Mouse (Mus musculus) spleen, adult 2 months (tissue): ENCODE data around the gene Spata16. TPM values are rescaled to one million over a fixed set of nuclear protein-coding genes. Genes with fewer than 3 reads are reported as not detected.

Experiments
- DNase-seq, 2 experiments: peaks; one replicate each; pipeline versions ENCODE4 v3.0.0 to v3.0.0-alpha.2; 2012 to 2021; ENCODE audit warnings: low spot score in 2 of 2, low read depth in 1 of 2
- H3K27ac ChIP-seq: fragments of 200-500 bp; 2 replicates; pipeline ENCODE4 v1.5.1; 2012; ENCODE audit warnings: low read length, inconsistent platforms; ENCODE audit not compliant: insufficient read depth
- H3K27me3 ChIP-seq: fragments of 200-500 bp; 2 replicates; pipeline ENCODE4 v1.6.1; 2012; ENCODE audit warnings: mild to moderate bottlenecking, moderate library complexity, low read length, inconsistent platforms; ENCODE audit not compliant: control insufficient read depth, insufficient read depth
- H3K36me3 ChIP-seq: fragments of 200-500 bp; 2 replicates; pipeline ENCODE4 v1.6.1; 2012; ENCODE audit warnings: mild to moderate bottlenecking, low read length, inconsistent platforms; ENCODE audit not compliant: control insufficient read depth, insufficient read depth
- H3K4me1 ChIP-seq: fragments of 200-500 bp; 2 replicates; pipeline ENCODE4 v1.6.1; 2011; ENCODE audit warnings: inconsistent platforms; ENCODE audit not compliant: control insufficient read depth, insufficient read depth, insufficient read length
- H3K4me3 ChIP-seq: fragments of 200-500 bp; 2 replicates; pipeline ENCODE4 v1.5.1; 2011; ENCODE audit warnings: mild to moderate bottlenecking, inconsistent platforms; ENCODE audit not compliant: insufficient read depth, insufficient read length; ENCODE audit errors: extremely low read depth
- CTCF ChIP-seq: fragments of 200-500 bp; IDR thresholded peaks from 2 replicates; pipeline ENCODE4 v1.5.1; 2011; ENCODE audit warnings: mild to moderate bottlenecking, inconsistent platforms; ENCODE audit not compliant: insufficient read depth, insufficient read length, insufficient replicate concordance; ENCODE audit errors: extremely low read depth
- POLR2A ChIP-seq: fragments of 200-500 bp; IDR thresholded peaks from 2 replicates; pipeline ENCODE4 v1.6.1; 2011; ENCODE audit warnings: low read depth, low read length, inconsistent platforms
- WGBS: fragments of 180-500 bp; shearing (Covaris S2); methylation state at CpG from one replicate; pipeline ENCODE4 v1.1.7; 2018; 5-methylcytosine and 5-hydroxymethylcytosine counted together
- polyA plus RNA-seq: library from polyadenylated mRNA; depleted of rRNA; stranded (reverse); fragments of >200 nt; gene quantifications from 2 replicates; pipeline ENCODE4 v1.2.3, GENCODE M21; 2012

Spata16 gene
- polyA plus RNA-seq, 1 experiment = not detected

DNA sequence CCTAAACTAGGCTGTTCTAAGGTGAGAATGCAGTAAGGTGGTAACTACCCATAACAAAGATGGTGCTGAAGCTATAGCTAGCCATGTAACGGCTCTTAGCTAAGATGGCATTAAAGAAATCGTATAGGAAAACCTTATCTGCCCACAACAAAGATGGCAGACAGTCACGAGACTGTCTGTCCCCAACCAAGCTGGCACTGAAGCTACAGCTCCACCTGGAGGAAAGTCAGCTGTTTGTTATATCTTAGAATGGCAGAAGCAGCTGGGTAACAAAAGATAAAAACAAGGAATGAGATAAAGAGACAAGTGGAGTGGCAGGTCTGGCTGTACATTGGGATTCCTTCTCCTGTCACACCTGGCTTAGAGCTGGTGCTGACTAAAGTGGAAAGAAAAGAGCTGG is 333.1 kb downstream of the Spata16 start:
- Histone ChIP-seq H3K4me1 (no peaks in the 10 kb centered on the region), H3K4me3 (no peak overlapping the region), H3K36me3 (no peaks in the 10 kb centered on the region), H3K27ac (no peak overlapping the region), H3K27me3 (no peaks in the 10 kb centered on the region)
- TF ChIP-seq CTCF (no peak), POLR2A (no peak)
- WGBS = 82% methylated on average over 3 of the region's 3 CpGs
- no peak for DNase-seq

DNA sequence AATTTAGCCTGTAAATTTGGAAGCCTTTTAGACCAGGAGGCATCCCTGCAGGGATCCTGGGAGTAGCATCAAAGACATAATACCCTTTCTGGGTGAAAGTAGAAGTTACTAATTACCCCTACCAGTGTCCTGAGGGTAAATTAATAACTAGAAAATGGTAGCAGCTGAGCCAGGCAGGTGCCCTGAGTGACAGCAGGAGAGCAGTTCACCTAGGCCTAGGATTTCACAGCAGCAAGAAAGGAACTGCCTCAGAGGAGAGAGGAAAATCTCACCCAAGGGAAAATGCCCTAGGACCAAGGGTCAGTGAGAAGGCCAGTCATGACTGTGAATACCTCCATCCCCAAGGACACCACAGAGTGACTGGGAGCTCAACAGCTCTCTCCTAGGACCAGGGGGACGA is 333.9 kb downstream of the Spata16 start:
- no peak for TF ChIP-seq POLR2A
- TF ChIP-seq CTCF = no peak

DNA sequence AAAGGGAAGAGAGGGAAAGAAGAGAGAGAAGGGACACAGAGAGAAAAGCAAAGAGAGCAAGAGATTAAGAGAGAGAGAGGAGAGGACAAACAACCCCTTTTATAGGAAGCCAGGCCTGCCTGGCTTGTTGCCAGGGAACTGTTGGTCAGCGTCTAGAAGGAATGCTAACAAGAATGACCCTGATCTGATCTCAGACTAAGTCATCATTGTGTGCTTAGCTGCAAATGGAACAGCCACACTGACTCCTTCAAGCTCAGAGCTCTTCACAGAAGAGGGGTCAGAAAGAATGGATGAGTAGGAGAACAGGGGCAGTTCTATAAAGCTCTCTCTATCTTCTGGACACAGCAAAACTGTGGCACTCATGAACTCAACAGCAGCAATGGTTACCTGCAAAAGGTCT is 334.7 kb downstream of the Spata16 start:
- H3K36me3 ChIP-seq = no peaks in the 10 kb centered on the region
- TF ChIP-seq CTCF = no peak
- no peak for TF ChIP-seq POLR2A
- H3K4me3 ChIP-seq = no peak overlapping the region
- no peaks in the 10 kb centered on the region for H3K4me1 ChIP-seq
- no peak for DNase-seq
- 68% methylated on average over 1 of the region's 1 CpGs for WGBS
- no peaks in the 10 kb centered on the region for H3K27me3 ChIP-seq
- H3K27ac ChIP-seq = no peak overlapping the region

More for the DNA sequence above, 333.9 kb downstream of the Spata16 start:
- Histone ChIP-seq H3K4me3 (no peak overlapping the region), H3K27me3 (no peaks in the 10 kb centered on the region), H3K36me3 (no peaks in the 10 kb centered on the region), H3K4me1 (no peaks in the 10 kb centered on the region), H3K27ac (no peak overlapping the region)
- WGBS = 26% methylated on average over 1 of the region's 1 CpGs
- no peak for DNase-seq

- Histone ChIP-seq H3K36me3 (no peaks in the 10 kb centered on the region), H3K27ac (no peak overlapping the region), H3K27me3 (no peaks in the 10 kb centered on the region), H3K4me3 (no peak overlapping the region), H3K4me1 (no peaks in the 10 kb centered on the region)
- no peak for TF ChIP-seq CTCF
- TF ChIP-seq POLR2A = no peak
- WGBS = 68% methylated on average over 2 of the region's 2 CpGs
- no peak for DNase-seq
Observed at GRCm38 (mm10) chr3:26979603-26980002, 342.2 kb downstream of the Spata16 start.

GRCm38 (mm10) chr3:26980371-26980770 is 343.0 kb downstream of the Spata16 start:
- Histone ChIP-seq H3K36me3 (no peaks in the 10 kb centered on the region), H3K27ac (no peak overlapping the region), H3K4me1 (no peaks in the 10 kb centered on the region), H3K27me3 (no peaks in the 10 kb centered on the region), H3K4me3 (no peak overlapping the region)
- 85% methylated on average over 3 of the region's 3 CpGs for WGBS
- no peak for TF ChIP-seq CTCF
- TF ChIP-seq POLR2A = no peak
- no peak for DNase-seq

GRCm38 (mm10) chr3:26981979-26982623 is 344.7 kb downstream of the Spata16 start:
- Histone ChIP-seq H3K27me3 (no peaks in the 10 kb centered on the region), H3K4me1 (no peaks in the 10 kb centered on the region), H3K36me3 (no peaks in the 10 kb centered on the region), H3K4me3 (no peak overlapping the region), H3K27ac (no peak overlapping the region)
- no peak for TF ChIP-seq POLR2A
- no peak for TF ChIP-seq CTCF
- no peak for DNase-seq
- 80% methylated on average over 6 of the region's 6 CpGs for WGBS

GRCm38 (mm10) chr3:26983749-26984148 is 346.3 kb downstream of the Spata16 start:
- no peak for TF ChIP-seq CTCF
- no peak for TF ChIP-seq POLR2A
- no peak overlapping the region for H3K4me3 ChIP-seq
- no peak for DNase-seq
- 87% methylated on average over 6 of the region's 6 CpGs for WGBS
- no peaks in the 10 kb centered on the region for H3K4me1 ChIP-seq
- no peak overlapping the region for H3K27ac ChIP-seq
- H3K27me3 ChIP-seq = no peaks in the 10 kb centered on the region
- no peaks in the 10 kb centered on the region for H3K36me3 ChIP-seq
